Mouse (Mus musculus) ES-Bruce4 (cell line): ENCODE results near the gene Mboat1. TPM values are rescaled to one million over a fixed set of nuclear protein-coding genes. Genes with fewer than 3 reads are reported as not detected.

Source experiments
- H3K27ac ChIP-seq: 2 replicates; pipeline ENCODE4 v1.5.1; 2012; ENCODE audit warnings: low read length, inconsistent platforms; ENCODE audit not compliant: insufficient read depth
- H3K27me3 ChIP-seq: 2 replicates; pipeline ENCODE4 v1.6.1; 2012; ENCODE audit warnings: mild to moderate bottlenecking, low read length, inconsistent platforms; ENCODE audit not compliant: control insufficient read depth, poor library complexity, insufficient read depth, severe bottlenecking
- H3K36me3 ChIP-seq: 2 replicates; pipeline ENCODE4 v1.6.1; 2012; ENCODE audit warnings: inconsistent platforms, mild to moderate bottlenecking, low read length, moderate library complexity; ENCODE audit not compliant: control insufficient read depth, poor library complexity, insufficient read depth, severe bottlenecking
- H3K4me1 ChIP-seq: one replicate; pipeline ENCODE4 v1.8.1; 2011; ENCODE audit warnings: low read length; ENCODE audit not compliant: control insufficient read depth, insufficient read depth
- H3K4me3 ChIP-seq: 2 replicates; pipeline ENCODE4 v1.5.1; 2011; ENCODE audit warnings: low read depth, mild to moderate bottlenecking, low read length
- H3K9ac ChIP-seq: 2 replicates; pipeline ENCODE4 v1.6.1; 2012; ENCODE audit warnings: low read depth, mild to moderate bottlenecking, inconsistent platforms; ENCODE audit not compliant: poor library complexity, severe bottlenecking
- H3K9me3 ChIP-seq: replicated peaks from 2 replicates; pipeline ENCODE4 v1.6.1; 2012; ENCODE audit warnings: mild to moderate bottlenecking, low read length, inconsistent platforms; ENCODE audit not compliant: control insufficient read depth, poor library complexity, insufficient read depth, severe bottlenecking
- CTCF ChIP-seq: IDR thresholded peaks from one replicate; pipeline ENCODE4 v1.8.1; 2011; ENCODE audit warnings: low read depth, low read length
- EP300 ChIP-seq: IDR thresholded peaks from 2 replicates; pipeline ENCODE4 v1.6.1; 2011; ENCODE audit warnings: low read depth, low read length; ENCODE audit not compliant: insufficient read depth
- POLR2A ChIP-seq: IDR thresholded peaks from one replicate; pipeline ENCODE4 v1.8.1; 2011; ENCODE audit warnings: low read length; ENCODE audit not compliant: insufficient read depth
- polyA plus RNA-seq: library from polyadenylated mRNA; stranded (reverse); fragments of >200 nt; gene quantifications from 2 replicates; pipeline ENCODE4 v1.2.4, GENCODE M21; 2011; ENCODE audit warnings: low read depth; ENCODE audit not compliant: missing spikeins, insufficient read depth, insufficient read length

Mboat1 gene
- polyA plus RNA-seq, 1 experiment, result 6.2 TPM

GRCm38 (mm10) chr13:30254421-30254820, 118.1 kb downstream of the Mboat1 start:
- Histone ChIP-seq H3K9ac (no peak overlapping the region), H3K4me3 (no peak overlapping the region), H3K27ac (no peak overlapping the region), H3K27me3 (no peaks in the 10 kb centered on the region), H3K9me3 (no peaks in the 10 kb centered on the region), H3K36me3 (no peaks in the 10 kb centered on the region), H3K4me1 (no peaks in the 10 kb centered on the region)
- no peak for TF ChIP-seq POLR2A
- TF ChIP-seq EP300, result no peak
- TF ChIP-seq CTCF, result no peak

- Histone ChIP-seq H3K27ac (no peak overlapping the region), H3K27me3 (no peaks in the 10 kb centered on the region), H3K9me3 (no peaks in the 10 kb centered on the region), H3K9ac (no peak overlapping the region), H3K36me3 (no peaks in the 10 kb centered on the region), H3K4me1 (no peaks in the 10 kb centered on the region), H3K4me3 (no peak overlapping the region)
- TF ChIP-seq CTCF (no peak), POLR2A (no peak), EP300 (no peak)
Measured at GRCm38 (mm10) chr13:30258802-30259201, 122.5 kb downstream of the Mboat1 start.

GRCm38 (mm10) chr13:30259326-30259725, 123.0 kb downstream of the Mboat1 start:
- H3K36me3 ChIP-seq, result no peaks in the 10 kb centered on the region
- H3K4me1 ChIP-seq, result no peaks in the 10 kb centered on the region
- H3K4me3 ChIP-seq, result no peak overlapping the region
- H3K9ac ChIP-seq, result no peak overlapping the region
- no peaks in the 10 kb centered on the region for H3K9me3 ChIP-seq
- TF ChIP-seq EP300 (no peak), POLR2A (no peak), CTCF (no peak)
- H3K27ac ChIP-seq, result no peak overlapping the region
- no peaks in the 10 kb centered on the region for H3K27me3 ChIP-seq

GRCm38 (mm10) chr13:30259912-30260560, 123.7 kb downstream of the Mboat1 start:
- TF ChIP-seq CTCF (peak; percentile 68), POLR2A (no peak)
- H3K36me3 ChIP-seq, result no peaks in the 10 kb centered on the region
- no peak overlapping the region for H3K27ac ChIP-seq
- no peak overlapping the region for H3K4me3 ChIP-seq
- no peak overlapping the region for H3K9ac ChIP-seq
- no peaks in the 10 kb centered on the region for H3K9me3 ChIP-seq
- H3K4me1 ChIP-seq, result no peaks in the 10 kb centered on the region
- no peaks in the 10 kb centered on the region for H3K27me3 ChIP-seq

DNA sequence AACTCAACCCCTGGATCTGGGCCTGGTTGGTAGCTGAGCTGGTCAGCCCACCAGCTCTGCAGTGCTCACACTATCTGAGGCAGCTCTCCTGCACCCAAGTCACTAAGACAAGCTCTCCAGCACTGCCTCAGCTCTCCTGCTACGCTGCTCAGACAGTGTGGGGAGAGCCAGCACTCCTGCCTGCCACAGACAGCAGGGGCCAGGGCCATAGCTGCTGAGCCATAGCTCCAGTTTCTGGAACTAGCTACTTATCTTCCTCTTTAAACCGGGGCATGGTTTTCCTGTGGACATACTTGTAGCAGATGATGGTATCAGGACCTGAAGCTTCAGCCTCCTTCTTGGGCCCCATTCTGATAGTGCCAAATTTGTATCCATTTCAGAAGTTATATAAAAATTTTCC, 127.4 kb downstream of the Mboat1 start:
- Histone ChIP-seq H3K9me3 (no peaks in the 10 kb centered on the region), H3K4me3 (no peak overlapping the region), H3K36me3 (no peaks in the 10 kb centered on the region), H3K27me3 (no peaks in the 10 kb centered on the region), H3K9ac (no peak overlapping the region), H3K27ac (no peak overlapping the region), H3K4me1 (no peaks in the 10 kb centered on the region)
- TF ChIP-seq POLR2A (no peak), CTCF (no peak), EP300 (no peak)

GRCm38 (mm10) chr13:30264303-30264702, 128.0 kb downstream of the Mboat1 start:
- peaks cover 2% of the 10 kb centered on the region; the same call in 1 of the 2 replicates for H3K9me3 ChIP-seq
- TF ChIP-seq EP300 (no peak), CTCF (no peak), POLR2A (no peak)
- H3K27me3 ChIP-seq, result no peaks in the 10 kb centered on the region
- H3K4me1 ChIP-seq, result no peaks in the 10 kb centered on the region
- no peak overlapping the region for H3K9ac ChIP-seq
- no peak overlapping the region for H3K27ac ChIP-seq
- no peak overlapping the region for H3K4me3 ChIP-seq
- H3K36me3 ChIP-seq, result no peaks in the 10 kb centered on the region
